Mouse (Mus musculus) frontal cortex, adult 2 months (tissue): Measurements from ENCODE around the gene Zdbf2. TPM values are rescaled to one million over a fixed set of nuclear protein-coding genes. Genes with fewer than 3 reads are reported as not detected.
"Not testable (repeated sequence)": the region's sequence is repeated elsewhere in the genome, so short reads cannot be mapped to it uniquely, and the experiment has no call there.

Experiments
- DNase-seq, 2 experiments: peaks; one replicate each; pipeline ENCODE4 v3.0.0; 2022; ENCODE audit warnings: low spot score in 1 of 2; ENCODE audit errors: extremely low spot score in 1 of 2
- polyA plus RNA-seq: library from polyadenylated mRNA; depleted of rRNA; stranded (reverse); fragments of >200 nt; gene quantifications from 2 replicates; pipeline ENCODE4 v1.2.3, GENCODE M21; 2012; rRNA removed

Zdbf2 gene
- polyA plus RNA-seq, 1 experiment, result 3.2 TPM

DNA sequence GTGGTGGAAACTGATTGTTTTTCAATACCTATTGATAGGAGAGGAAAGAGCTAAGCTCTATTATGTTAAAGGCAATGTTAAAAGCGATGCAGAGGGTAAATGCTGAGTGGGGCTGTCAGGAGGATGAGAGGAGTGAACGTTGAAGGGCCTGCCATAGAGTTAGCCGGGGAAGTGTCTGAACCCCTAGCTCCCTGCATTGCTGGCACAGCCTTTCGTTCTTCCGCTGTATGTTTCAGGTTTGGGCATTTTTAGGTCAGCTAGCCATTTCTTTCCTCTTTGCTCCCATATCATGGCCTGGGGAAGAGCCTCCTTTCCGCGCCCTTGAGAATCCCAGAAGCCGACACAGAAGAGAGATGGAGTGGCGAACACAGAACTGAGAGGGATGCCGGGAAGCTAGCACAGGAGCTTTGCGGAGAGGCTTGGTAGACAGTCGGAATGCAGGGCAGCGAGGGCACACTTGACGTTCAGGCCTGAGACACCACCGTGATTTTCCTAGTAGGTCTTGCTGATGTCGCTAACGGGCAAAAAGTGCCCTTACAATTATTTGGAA is 11.9 kb upstream of the Zdbf2 start:
- DNase-seq, result no peak

DNA sequence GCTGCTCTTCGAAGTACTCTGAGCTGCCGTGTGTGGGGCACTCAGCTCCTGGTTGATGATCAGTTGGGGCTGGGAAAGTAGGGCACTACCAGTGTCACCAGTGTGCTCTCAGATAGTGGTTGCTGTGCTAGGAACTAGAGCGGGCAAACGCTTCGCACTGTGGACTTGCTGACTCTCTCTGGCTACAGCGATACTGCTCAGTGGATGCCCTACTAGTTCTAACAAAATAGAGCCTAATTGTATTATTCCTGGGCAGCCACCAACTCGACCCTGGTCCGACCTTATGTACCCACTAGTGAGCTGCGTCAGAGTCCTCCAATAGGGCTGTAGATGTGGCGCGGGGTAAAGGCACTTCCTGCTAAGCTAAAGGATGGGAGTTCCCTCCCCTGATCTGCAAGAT is 9.4 kb upstream of the Zdbf2 start:
- no peak for DNase-seq

DNA sequence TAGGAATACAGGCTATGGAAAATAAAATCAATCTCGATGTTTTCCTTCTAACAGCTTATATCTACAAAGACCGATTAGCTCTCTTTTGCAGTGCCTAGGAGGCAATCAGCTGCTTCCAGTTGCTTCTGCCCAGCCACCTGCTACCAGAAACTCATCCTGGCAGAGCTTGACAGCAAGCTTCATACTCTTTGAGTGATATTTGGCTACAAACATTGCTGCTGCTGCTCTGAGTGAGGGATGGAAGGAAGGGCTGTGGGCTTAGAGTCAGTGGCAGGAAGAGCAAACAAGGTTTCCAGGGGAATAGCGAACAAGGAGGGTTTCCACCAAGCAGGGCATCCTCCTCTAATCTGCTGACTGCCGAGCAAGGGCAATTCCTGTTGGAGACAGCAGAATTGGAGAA is 7.6 kb upstream of the Zdbf2 start:
- DNase-seq, result no peak

DNA sequence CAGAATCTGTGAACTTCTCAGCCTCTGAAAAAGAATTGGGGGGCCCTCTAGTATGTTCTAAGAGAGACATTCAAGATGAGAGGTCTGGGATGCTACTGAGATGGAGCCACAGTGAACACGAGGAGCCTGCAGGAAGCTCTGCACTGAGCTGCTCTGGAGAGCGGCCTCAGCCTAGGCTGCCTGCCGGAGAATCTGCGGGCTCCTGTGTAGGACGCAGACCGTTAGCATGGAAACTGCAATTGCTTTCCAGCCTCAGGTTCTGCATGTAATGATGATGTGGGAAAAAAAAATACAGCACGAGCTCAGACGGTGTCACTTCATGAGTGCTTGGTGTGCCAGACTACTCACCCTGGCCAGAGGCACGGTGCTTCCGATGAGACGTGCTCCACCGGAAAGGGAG is 6.9 kb upstream of the Zdbf2 start:
- DNase-seq, result no peak

DNA sequence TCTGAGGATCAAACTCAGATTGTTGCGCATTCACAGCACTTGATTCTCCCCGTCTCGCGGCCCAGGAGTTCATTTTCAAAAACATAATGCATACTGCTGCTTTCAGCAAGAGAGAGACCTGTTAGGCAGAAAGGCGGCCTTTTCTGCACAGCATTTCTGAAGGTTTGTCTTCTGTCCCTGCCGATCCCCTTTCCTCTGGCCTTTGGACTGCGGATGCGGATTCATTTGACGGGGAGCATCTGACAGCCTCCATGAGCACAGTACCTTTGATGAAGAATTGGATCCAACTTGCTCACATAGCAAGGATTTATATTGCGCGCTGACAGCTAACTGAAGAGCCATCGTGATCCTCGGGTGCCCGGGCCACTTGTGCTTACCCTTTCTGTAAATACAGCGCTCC is 6.3 kb upstream of the Zdbf2 start:
- DNase-seq, result no peak

DNA sequence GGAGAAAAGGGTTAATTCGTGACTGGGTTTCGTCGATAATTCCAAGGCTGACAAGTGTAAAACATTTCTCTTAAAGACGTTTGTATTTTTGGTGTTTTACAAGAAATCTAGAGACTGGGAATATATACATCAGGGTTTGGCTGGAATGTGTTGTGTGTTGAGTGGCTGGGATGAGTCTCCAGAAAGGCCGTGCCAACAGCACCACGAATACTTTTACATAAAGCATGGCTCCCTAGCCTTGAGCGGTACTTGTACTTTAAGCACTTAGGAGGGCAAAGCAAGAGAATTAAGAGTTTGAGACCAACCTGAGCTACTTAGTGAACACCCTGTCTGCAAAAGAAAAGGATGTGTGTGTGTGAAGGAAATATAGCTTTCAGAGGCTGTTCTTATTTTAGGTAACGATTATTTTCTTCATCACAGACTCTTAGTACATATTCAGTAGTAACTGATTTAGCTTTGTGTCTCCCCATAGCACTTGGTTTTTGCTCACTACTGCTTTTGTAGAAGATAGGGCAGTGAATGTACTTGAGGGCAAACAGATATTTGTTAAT is 865 bp upstream of the Zdbf2 start:
- no peak for DNase-seq

DNA sequence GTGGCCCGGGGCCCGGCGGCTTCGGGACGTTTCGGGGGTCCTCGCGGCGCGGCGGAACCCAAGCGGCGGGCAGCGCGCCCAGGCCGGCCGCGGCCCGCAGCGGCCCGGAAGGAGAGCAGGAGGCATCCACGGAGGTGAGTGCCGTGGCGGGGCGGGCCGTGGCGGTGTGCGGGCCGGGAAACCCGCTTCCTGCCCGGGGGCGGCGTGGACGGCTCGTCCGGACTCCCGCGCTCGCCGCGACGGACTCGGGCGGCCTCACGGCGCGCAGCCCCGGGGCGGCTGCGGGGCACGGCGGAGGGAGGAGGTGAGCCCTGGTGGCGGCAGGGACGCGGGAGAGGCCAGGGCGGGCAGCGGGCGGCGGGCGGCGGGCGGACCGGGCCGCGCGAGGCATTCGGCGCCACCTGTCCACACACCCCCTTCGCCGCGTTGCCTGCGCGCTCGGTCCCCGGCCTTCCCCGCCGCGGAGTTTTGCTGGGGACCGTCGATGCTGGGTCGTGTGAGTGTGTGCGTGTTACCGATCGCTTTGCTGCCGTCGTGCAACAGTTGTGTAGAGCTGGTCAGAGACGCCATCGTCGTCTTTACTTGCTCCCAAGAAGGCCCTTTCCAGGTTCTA is 380 bp downstream of the Zdbf2 start:
- DNase-seq, result no peak

DNA sequence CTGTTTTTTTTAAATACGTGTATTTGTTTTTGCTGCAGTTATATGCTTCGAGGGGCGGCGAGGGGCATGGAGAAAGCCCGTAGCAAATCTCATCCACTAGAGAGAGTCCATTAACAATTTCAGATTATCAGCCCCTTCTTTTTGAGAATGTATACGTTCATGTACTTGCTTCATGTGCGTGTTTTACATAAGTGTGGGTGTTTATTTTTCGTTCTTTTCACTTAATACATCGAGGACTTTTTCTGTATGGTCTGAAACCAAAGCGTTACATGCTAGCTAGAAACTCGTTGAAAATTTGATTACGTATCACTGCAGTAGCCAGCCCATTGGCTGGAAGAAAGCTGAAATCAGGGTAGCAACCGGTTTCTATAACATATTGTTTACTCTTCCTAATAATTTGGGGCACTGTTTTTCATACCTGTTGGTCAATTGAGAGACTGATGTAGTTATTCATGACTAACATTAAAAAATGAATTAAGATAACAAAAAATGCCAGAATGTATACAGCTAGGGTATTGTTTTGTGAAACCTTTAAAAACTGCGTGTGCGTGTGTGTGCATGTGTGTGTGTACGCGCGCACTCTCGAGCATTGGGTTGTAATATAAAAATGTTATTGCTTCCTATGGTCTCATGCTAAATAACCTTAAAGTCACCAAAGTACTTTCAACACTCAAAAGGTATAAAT is 1.1 kb downstream of the Zdbf2 start:
- DNase-seq, result no peak

DNA sequence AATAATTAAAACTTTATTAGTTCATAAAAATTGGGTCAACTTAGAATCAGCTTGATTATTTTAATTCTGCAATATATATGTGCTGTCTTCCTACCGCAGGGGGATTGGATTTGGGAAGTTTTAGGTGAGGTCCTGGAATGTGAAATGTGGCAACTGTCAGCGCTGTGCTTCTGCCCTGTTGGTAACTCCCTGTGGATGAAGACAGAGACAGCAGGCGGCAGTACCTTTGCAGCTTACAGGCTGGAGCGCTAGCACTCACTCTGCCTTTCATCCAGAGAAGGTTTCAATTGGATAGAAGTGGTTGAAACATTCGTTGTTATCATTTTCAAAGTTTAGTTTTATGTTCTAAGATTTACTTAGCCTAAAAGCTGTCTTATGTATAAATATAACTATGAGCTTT is 5.0 kb downstream of the Zdbf2 start:
- no peak for DNase-seq

DNA sequence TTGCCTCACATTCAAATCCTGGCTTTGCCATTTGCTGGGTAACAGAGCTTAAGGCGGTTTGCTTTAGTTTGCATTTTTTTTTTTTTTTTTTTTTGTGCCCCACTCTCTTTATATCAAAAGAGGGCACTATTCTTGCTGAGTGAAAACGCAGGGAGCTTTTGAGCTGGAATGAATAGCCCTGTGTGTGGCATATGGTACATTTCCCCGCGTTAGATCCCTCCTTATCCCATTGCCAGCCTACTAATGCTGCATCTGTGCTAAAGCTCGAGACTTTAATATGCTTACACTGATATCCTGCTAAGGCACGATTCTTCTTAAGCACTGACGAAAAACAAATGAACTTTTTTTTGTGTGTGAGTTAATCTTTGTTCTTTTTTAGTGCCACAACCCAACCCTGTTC is 20.9 kb downstream of the Zdbf2 start:
- no peak for DNase-seq

DNA sequence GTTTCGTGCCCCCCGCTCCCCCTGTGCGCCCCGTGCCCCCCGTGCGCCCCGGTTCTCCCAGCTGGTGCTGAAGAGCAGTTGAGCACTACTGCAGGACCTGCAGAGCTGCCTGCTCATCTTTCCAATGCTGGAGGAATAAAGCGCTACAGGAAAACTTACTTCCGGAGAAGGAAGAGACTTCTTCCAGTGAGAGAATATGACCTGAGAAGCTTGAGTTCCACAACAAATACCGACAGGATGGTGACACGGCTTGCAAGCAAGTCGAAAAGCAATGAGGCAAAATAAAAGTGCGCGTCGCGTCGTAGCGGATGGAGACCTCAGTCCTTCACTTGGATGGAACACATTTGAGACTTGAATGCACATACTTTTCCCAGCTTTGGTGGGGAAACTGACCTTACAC is 36.6 kb downstream of the Zdbf2 start:
- DNase-seq, result no peak

DNA sequence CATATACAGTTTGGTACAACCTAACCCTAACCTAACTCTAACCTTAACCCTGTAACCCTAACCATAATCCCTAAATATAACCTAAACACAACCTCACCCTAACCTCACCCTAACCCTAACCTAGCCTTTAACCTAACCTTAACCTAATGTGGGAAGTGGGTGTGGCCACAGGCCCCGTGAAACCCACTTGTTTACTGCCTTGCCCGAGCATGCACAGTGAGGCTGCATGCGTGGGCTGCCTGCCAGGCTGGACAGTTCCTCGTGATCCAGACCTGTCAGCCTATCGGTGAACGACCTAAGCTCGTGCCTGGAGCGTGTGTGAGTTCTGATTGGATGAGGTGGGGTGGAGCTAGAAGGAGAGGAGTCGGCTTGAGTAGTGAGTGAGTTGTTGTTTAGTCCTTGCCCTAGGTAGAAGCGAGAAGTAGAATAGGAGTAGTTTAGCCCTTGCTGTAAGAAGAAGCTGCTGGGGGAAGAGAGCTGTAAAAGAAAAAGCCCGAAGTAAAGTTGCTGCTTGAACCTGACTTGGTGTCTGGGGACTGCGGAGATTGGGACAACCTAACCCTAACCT is 50.6 kb downstream of the Zdbf2 start:
- DNase-seq, result not testable (repeated sequence)

Other genes with a start within 250 kb of the Zdbf2 start
- 9.0 and 9.7 TPM in 2 replicates for gene Ino80d, start 158.6 kb upstream of the Zdbf2 start, polyA plus RNA-seq
- gene Eef1b2, start 96.4 kb upstream of the Zdbf2 start, polyA plus RNA-seq, result 332 and 341 TPM in 2 replicates
- gene Ndufs1, start 96.4 kb upstream of the Zdbf2 start, polyA plus RNA-seq, result 134 and 137 TPM in 2 replicates
- gene Gpr1, start 58.7 kb upstream of the Zdbf2 start, polyA plus RNA-seq, result 0.97 and 0.98 TPM in 2 replicates
- gene Adam23, start 172.6 kb downstream of the Zdbf2 start, polyA plus RNA-seq, result 60.3 and 73.1 TPM in 2 replicates